Mouse (Mus musculus) 416B (cell line): ENCODE measurements around the gene Plcd1.

Experiments
- DNase-seq: peaks from one replicate; pipeline ENCODE4 v3.0.0; 2011; ENCODE audit warnings: low read depth

Plcd1 gene

GRCm38 (mm10) chr9:119093419-119094295 is at the start of gene Plcd1:
Gene Plcd1, minus strand, starts transcription at chr9:119093502.
- no peak for DNase-seq

GRCm38 (mm10) chr9:119142066-119142465 is 48.8 kb upstream of the Plcd1 start:
- DNase-seq = no peak

GRCm38 (mm10) chr9:119138836-119139235 is 45.5 kb upstream of the Plcd1 start:
- DNase-seq = no peak

- no peak for DNase-seq
Observed at GRCm38 (mm10) chr9:119130692-119131091, 37.4 kb upstream of the Plcd1 start.

- no peak for DNase-seq
Observed at GRCm38 (mm10) chr9:119128436-119129181, 35.3 kb upstream of the Plcd1 start.

GRCm38 (mm10) chr9:119122596-119123369 is 29.5 kb upstream of the Plcd1 start:
- no peak for DNase-seq

GRCm38 (mm10) chr9:119120168-119120560 is 26.9 kb upstream of the Plcd1 start:
- DNase-seq = no peak

GRCm38 (mm10) chr9:119119409-119120167 is 26.3 kb upstream of the Plcd1 start:
- peak; percentile 29 for DNase-seq

- DNase-seq = no peak
Observed at GRCm38 (mm10) chr9:119114911-119115310, 21.6 kb upstream of the Plcd1 start.

- no peak for DNase-seq
Observed at GRCm38 (mm10) chr9:119110640-119111039, 17.3 kb upstream of the Plcd1 start.

GRCm38 (mm10) chr9:119109685-119110353 is 16.5 kb upstream of the Plcd1 start:
- no peak for DNase-seq

- DNase-seq = peak; percentile 76
Observed at GRCm38 (mm10) chr9:119107566-119107965, 14.3 kb upstream of the Plcd1 start.

GRCm38 (mm10) chr9:119102783-119103113 is 9.4 kb upstream of the Plcd1 start:
- DNase-seq = no peak

GRCm38 (mm10) chr9:119101992-119102782 is 8.9 kb upstream of the Plcd1 start, which contains the start of gene Dlec1:
Gene Dlec1, plus strand, starts transcription at chr9:119102478.
- DNase-seq = no peak

- no peak for DNase-seq
Observed at GRCm38 (mm10) chr9:119100177-119100898, 7.0 kb upstream of the Plcd1 start.

GRCm38 (mm10) chr9:119094462-119095109 is 1.3 kb upstream of the Plcd1 start:
- no peak for DNase-seq

- no peak for DNase-seq
Observed at GRCm38 (mm10) chr9:119092473-119093418, 556 bp downstream of the Plcd1 start.
